Comparison of ENCODE assay signal across 13 mouse cellular contexts in genomic region chr13:111326096-111326665, GRCm38 (mm10).
DNase-seq lines count a peak whose midpoint lies in the region; ATAC-seq lines count a peak whose summit lies in the region.
"Had no signal": no experiment of that assay in that cellular context is flagged by ENCODE, and none has a peak within 500 bp of the region (broad histone marks: within the 10 kb centered on the region; RNA-seq: fewer than 3 reads in every experiment).

No protein-coding gene starts in this region.

- no peaks in the 10 kb centered on the region for H3K36me3 ChIP-seq in liver, embryonic 15.5 days (replicated peaks)
- H3K36me3 ChIP-seq in limb, embryonic 15.5 days, result no peaks in the 10 kb centered on the region
- H3K36me3 ChIP-seq in stomach, embryonic 16.5 days (ENCODE audit: control insufficient read depth, insufficient read depth, low read length), result no peaks in the 10 kb centered on the region
- H3K36me3 ChIP-seq in neural tube, embryonic 15.5 days, result no peaks in the 10 kb centered on the region

- no peaks in the 10 kb centered on the region for H3K27me3 ChIP-seq in liver, embryonic 15.5 days
- no peaks in the 10 kb centered on the region for H3K27me3 ChIP-seq in limb, embryonic 15.5 days
- H3K27me3 ChIP-seq in stomach, embryonic 16.5 days (ENCODE audit: control insufficient read depth, insufficient read depth, low read length), result no peaks in the 10 kb centered on the region
- H3K27me3 ChIP-seq in neural tube, embryonic 15.5 days (replicated peaks), result no peaks in the 10 kb centered on the region

- DNase-seq in embryo, embryonic 11 days, result peak; percentile 18
- DNase-seq in embryo, embryonic 9.5 days (ENCODE audit: extremely low spot score), result no peak
- DNase-seq in liver, result no peak
- DNase-seq in right cerebral cortex, postnatal 4 days, result no peak
- DNase-seq: gastrocnemius, adult 2 months; heart, postnatal 36 days; thymus, postnatal 25 days had no signal

- WGBS in liver, embryonic 15.5 days (ENCODE audit: insufficient replicate concordance), result 67% methylated on average over 16 of the region's 16 CpGs
- 60% methylated on average over 16 of the region's 16 CpGs for WGBS in limb, embryonic 15.5 days
- 50% methylated on average over 16 of the region's 16 CpGs for WGBS in stomach, embryonic 16.5 days
- WGBS in neural tube, embryonic 15.5 days, result 88% methylated on average over 16 of the region's 16 CpGs

- H3K4me2 ChIP-seq in liver, embryonic 15.5 days, result peak overlapping the region; percentile 8; the same call in 1 of the 2 replicates
- H3K4me2 ChIP-seq in limb, embryonic 15.5 days, result no peak overlapping the region
- peak overlapping the region; percentile 23; the same call in 1 of the 2 replicates for H3K4me2 ChIP-seq in stomach, embryonic 16.5 days (ENCODE audit: low read depth, low read length)
- H3K4me2 ChIP-seq in neural tube, embryonic 15.5 days, result no peak overlapping the region

- no peak overlapping the region; the same call in 1 of the 2 replicates for H3K4me3 ChIP-seq in liver, embryonic 15.5 days (replicated peaks)
- no peak overlapping the region for H3K4me3 ChIP-seq in limb, embryonic 15.5 days
- H3K4me3 ChIP-seq in stomach, embryonic 16.5 days (replicated peaks; ENCODE audit: low read length), result no peak overlapping the region
- H3K4me3 ChIP-seq in neural tube, embryonic 15.5 days (replicated peaks), result no peak overlapping the region
- H3K4me3 ChIP-seq: erythroblast, embryonic 14.5 days; gastrocnemius, adult 2 months had no signal

- ATAC-seq in liver, embryonic 15.5 days (ENCODE audit: insufficient read depth), result no peak
- no peak for ATAC-seq in limb, embryonic 15.5 days (ENCODE audit: insufficient number of reproducible peaks, low FRiP score, low TSS enrichment, low read depth)
- ATAC-seq in stomach, embryonic 16.5 days (ENCODE audit: insufficient read depth, low FRiP score), result no peak
- ATAC-seq in neural tube, embryonic 15.5 days (ENCODE audit: low FRiP score), result no peak

- no peak overlapping the region for H3K9ac ChIP-seq in liver, embryonic 15.5 days
- no peak overlapping the region for H3K9ac ChIP-seq in limb, embryonic 15.5 days
- no peak overlapping the region for H3K9ac ChIP-seq in stomach, embryonic 16.5 days (ENCODE audit: low read length)
- H3K9ac ChIP-seq in neural tube, embryonic 15.5 days (replicated peaks), result no peak overlapping the region
- H3K9ac ChIP-seq: liver, embryonic 14.5 days had no signal

- H3K4me1 ChIP-seq in liver, embryonic 15.5 days (replicated peaks), result no peaks in the 10 kb centered on the region
- H3K4me1 ChIP-seq in limb, embryonic 15.5 days, result no peaks in the 10 kb centered on the region
- 0 out of 2 replicates have a peak, but pooled peaks cover 4% of the 10 kb centered on the region for H3K4me1 ChIP-seq in stomach, embryonic 16.5 days (ENCODE audit: control insufficient read depth, insufficient read depth, low read length)
- no peaks in the 10 kb centered on the region for H3K4me1 ChIP-seq in neural tube, embryonic 15.5 days

- H3K9me3 ChIP-seq in liver, embryonic 15.5 days (replicated peaks), result no peaks in the 10 kb centered on the region
- no peaks in the 10 kb centered on the region for H3K9me3 ChIP-seq in limb, embryonic 15.5 days
- no peaks in the 10 kb centered on the region for H3K9me3 ChIP-seq in stomach, embryonic 16.5 days (replicated peaks; ENCODE audit: control insufficient read depth, low read length)
- H3K9me3 ChIP-seq in neural tube, embryonic 15.5 days (replicated peaks), result no peaks in the 10 kb centered on the region

- H3K27ac ChIP-seq in liver, embryonic 15.5 days (replicated peaks), result no peak overlapping the region
- 0 out of 2 replicates have a peak overlapping the region, but pooled peaks have one; percentile 2 for H3K27ac ChIP-seq in limb, embryonic 15.5 days
- H3K27ac ChIP-seq in stomach, embryonic 16.5 days (ENCODE audit: low read length), result no peak overlapping the region
- H3K27ac ChIP-seq in neural tube, embryonic 15.5 days (replicated peaks), result no peak overlapping the region
- H3K27ac ChIP-seq: gastrocnemius, adult 2 months; liver, embryonic 14.5 days had no signal

Comparison
In these comparisons a context has a peak if more than half of its experiments do, and no peak if none do; other contexts are left out.
1. H3K4me2 ChIP-seq: peak in liver, embryonic 15.5 days (single experiment) and stomach, embryonic 16.5 days (single experiment); none in limb, embryonic 15.5 days (single experiment) and neural tube, embryonic 15.5 days (single experiment).